Mouse (Mus musculus): ENCODE measurements at regions not wholly inside any gene's neighbourhood (a gene's known extent, or its start where the extent isn't known, plus 50 kb on each side); places are given as distances from the start of the nearest gene placed in this dataset.
A peak's percentile ranks its signal among the peaks of the same experiment; 100 is the strongest.

- intact Hi-C loops (cut with DNase I; ENCODE audit: low total_unique reads) = no loop called here
- DNase-seq = no peak
These were observed 332.7 kb downstream of the Kcnj2 start for GRCm38 (mm10) chr11:111398706-111399105.

- intact Hi-C loops (cut with DNase I; ENCODE audit: low total_unique reads) = no loop called here
- DNase-seq = no peak
These were observed 343.3 kb downstream of the Kcnj2 start for GRCm38 (mm10) chr11:111409266-111409665.

- intact Hi-C loops (cut with DNase I; ENCODE audit: low total_unique reads) = no loop called here
- DNase-seq = no peak
These were observed 358.9 kb downstream of the Kcnj2 start for GRCm38 (mm10) chr11:111424871-111425270.

- intact Hi-C loops (cut with DNase I; ENCODE audit: low total_unique reads) = no loop called here
- DNase-seq = no peak
These were observed 360.8 kb downstream of the Kcnj2 start for GRCm38 (mm10) chr11:111426715-111427114.

- intact Hi-C loops (cut with DNase I; ENCODE audit: low total_unique reads) = loop anchor here (10.0 kb wide), 2 partner anchors 377 to 907 kb away; partner anchors contain the start of gene Kcnj2
- DNase-seq = no peak
These were observed 376.3 kb downstream of the Kcnj2 start for GRCm38 (mm10) chr11:111442257-111442656.

GRCm38 (mm10) chr11:111443381-111443780 lies 377.4 kb downstream of the Kcnj2 start:
- intact Hi-C loops (cut with DNase I; ENCODE audit: low total_unique reads) = loop anchor here (10.0 kb wide), 2 partner anchors 379 to 909 kb away; partner anchors contain the start of gene Kcnj2
- DNase-seq = no peak

- intact Hi-C loops (cut with DNase I; ENCODE audit: low total_unique reads) = loop anchor here (10.0 kb wide), 2 partner anchors 380 to 910 kb away; partner anchors contain the start of gene Kcnj2
These were observed 378.8 kb downstream of the Kcnj2 start for GRCm38 (mm10) chr11:111444791-111445190.

GRCm38 (mm10) chr11:111445764-111446163 lies 379.8 kb downstream of the Kcnj2 start:
- intact Hi-C loops (cut with DNase I; ENCODE audit: low total_unique reads) = loop anchor here (10.0 kb wide), 2 partner anchors 381 to 911 kb away; partner anchors contain the start of gene Kcnj2
- DNase-seq = no peak

More at GRCm38 (mm10) chr11:111444791-111445190, 378.8 kb downstream of the Kcnj2 start:
- DNase-seq = no peak

- no peak for DNase-seq
- intact Hi-C loops (cut with DNase I; ENCODE audit: low total_unique reads) = no loop called here
These were observed 385.0 kb downstream of the Kcnj2 start for GRCm38 (mm10) chr11:111450811-111451494.

GRCm38 (mm10) chr11:111460046-111460445 lies 394.1 kb downstream of the Kcnj2 start:
- DNase-seq = no peak
- intact Hi-C loops (cut with DNase I; ENCODE audit: low total_unique reads) = no loop called here

- intact Hi-C loops (cut with DNase I; ENCODE audit: low total_unique reads) = no loop called here
- DNase-seq = no peak
These were observed 419.0 kb downstream of the Kcnj2 start for GRCm38 (mm10) chr11:111484981-111485380.

GRCm38 (mm10) chr11:111512471-111512870 lies 446.5 kb downstream of the Kcnj2 start:
- DNase-seq = no peak
- intact Hi-C loops (cut with DNase I; ENCODE audit: low total_unique reads) = no loop called here

GRCm38 (mm10) chr11:111522716-111523115 lies 456.8 kb downstream of the Kcnj2 start:
- intact Hi-C loops (cut with DNase I; ENCODE audit: low total_unique reads) = loop anchor here (10.0 kb wide), 2 partner anchors 988 to 1018 kb away; no protein-coding TSS in a partner anchor
- peak; percentile 17 for DNase-seq

- intact Hi-C loops (cut with DNase I; ENCODE audit: low total_unique reads) = loop anchor here (10.0 kb wide), 2 partner anchors 989 to 1019 kb away; no protein-coding TSS in a partner anchor
These were observed 457.5 kb downstream of the Kcnj2 start for GRCm38 (mm10) chr11:111523465-111523864.

GRCm38 (mm10) chr11:111526010-111526742 lies 460.2 kb downstream of the Kcnj2 start:
- DNase-seq = no peak
- intact Hi-C loops (cut with DNase I; ENCODE audit: low total_unique reads) = loop anchor here (10.0 kb wide), 2 partner anchors 991 to 1021 kb away; no protein-coding TSS in a partner anchor

More at GRCm38 (mm10) chr11:111523465-111523864, 457.5 kb downstream of the Kcnj2 start:
- peak; percentile 44 for DNase-seq

GRCm38 (mm10) chr11:111529591-111529990 lies 463.6 kb downstream of the Kcnj2 start:
- DNase-seq = no peak
- intact Hi-C loops (cut with DNase I; ENCODE audit: low total_unique reads) = loop anchor here (10.0 kb wide), 2 partner anchors 995 to 1025 kb away; no protein-coding TSS in a partner anchor

- no peak for DNase-seq
- intact Hi-C loops (cut with DNase I; ENCODE audit: low total_unique reads) = no loop called here
These were observed 464.9 kb downstream of the Kcnj2 start for GRCm38 (mm10) chr11:111530912-111531311.

GRCm38 (mm10) chr11:111532457-111532856 lies 466.5 kb downstream of the Kcnj2 start:
- no peak for DNase-seq
- intact Hi-C loops (cut with DNase I; ENCODE audit: low total_unique reads) = no loop called here

GRCm38 (mm10) chr11:111536040-111536836 lies 470.3 kb downstream of the Kcnj2 start:
- intact Hi-C loops (cut with DNase I; ENCODE audit: low total_unique reads) = loop anchor here (5.0 kb wide), 1 partner anchor 1626 kb away; no protein-coding TSS in a partner anchor
- peak; percentile 31 for DNase-seq

Measured in gastrocnemius, postnatal 14 days (tissue).